Mouse (Mus musculus): ENCODE data around the gene Iffo2. TPM values are rescaled to one million over a fixed set of nuclear protein-coding genes. Genes with fewer than 3 reads are reported as not detected.

The Iffo2 gene
- total and polyA plus RNA-seq, 3 experiments, result 0.38 to 3.0 (median 0.60) TPM

DNA sequence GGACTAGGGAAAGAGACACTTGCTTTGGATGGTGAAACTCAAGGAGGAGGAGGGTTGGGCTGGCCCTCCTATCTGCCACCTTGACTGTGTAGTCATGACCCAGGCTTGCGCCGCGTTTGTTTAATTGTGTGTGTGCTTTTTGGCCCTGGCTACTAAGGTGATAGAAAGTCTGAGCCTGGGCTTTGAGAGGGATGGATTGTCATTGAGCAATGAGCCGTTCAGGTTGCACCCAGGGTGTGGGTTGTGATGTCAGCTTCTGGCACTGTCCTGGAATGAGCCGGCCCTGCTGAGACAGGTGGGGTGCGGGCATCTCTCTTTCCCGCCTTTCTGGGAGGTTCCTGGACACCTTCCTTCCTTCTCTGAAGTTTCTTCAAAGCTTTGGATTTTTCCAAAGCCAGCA is 46.7 kb downstream of the Iffo2 start:
- no peaks in the 10 kb centered on the region for H3K79me2 ChIP-seq (replicated peaks; ENCODE audit: control insufficient read depth, extremely low read depth, insufficient read depth, poor library complexity, severe bottlenecking)
- peaks cover 4% of the 10 kb centered on the region for H3K9me3 ChIP-seq (replicated peaks; ENCODE audit: low read length)
- H3K4me2 ChIP-seq (ENCODE audit: insufficient read depth, low read depth, poor library complexity, severe bottlenecking), result no peak overlapping the region
- in situ Hi-C loops (cut with MboI; ENCODE audit: low pct_ligation_motif_present, low pct_unique_long_range_greater_than_20kb, low sequenced_read_pairs), result loop anchor here (5.0 kb wide), 2 partner anchors 35 to 65 kb away; no protein-coding TSS in a partner anchor
- H3K27me3 ChIP-seq (replicated peaks), result peaks cover 97% of the 10 kb centered on the region
- no peak overlapping the region for H3K9ac ChIP-seq (ENCODE audit: insufficient read depth, low read depth)
- dilution Hi-C loops (cut with MboI; ENCODE audit: extremely low pct_ligation_motif_present, extremely low pct_unique_long_range_greater_than_20kb, low sequenced_read_pairs), result no loop called here
- H3K27ac ChIP-seq (ENCODE audit: insufficient read depth, low read depth), result no peak overlapping the region
- H3K4me1 ChIP-seq (ENCODE audit: control insufficient read depth in 1 of 2, insufficient read depth in 2 of 2), result peaks cover 10 to 39% of the 10 kb centered on the region in 2 experiments; a peak in 3 of 4 replicates
- TF ChIP-seq POLR2AphosphoS2 (IDR thresholded peaks at IDR 0.05; ENCODE audit: low read depth, low read length), result no peak
- TF ChIP-seq BHLHE40 (IDR thresholded peaks at IDR 0.05; ENCODE audit: low read depth, low read length), result no peak
- TF ChIP-seq USF1 (IDR thresholded peaks at IDR 0.05; ENCODE audit: low read depth, low read length), result no peak
- no peak for TF ChIP-seq POLR2A (IDR thresholded peaks at IDR 0.05; ENCODE audit: low read depth, low read length)
- no peak for TF ChIP-seq ZKSCAN1 (IDR thresholded peaks at IDR 0.05; ENCODE audit: borderline replicate concordance, low read depth, low read length)
- no peak for TF ChIP-seq CTCF (conservative IDR thresholded peaks at IDR 0.05 in 1 of 2, IDR thresholded peaks at IDR 0.05 in 1 of 2; ENCODE audit: low read depth in 2 of 2, low read length in 2 of 2)
- no peak for TF ChIP-seq MAX (IDR thresholded peaks at IDR 0.05; ENCODE audit: low read length)
- TF ChIP-seq JUND (conservative IDR thresholded peaks at IDR 0.05; ENCODE audit: low read depth, low read length), result no peak
- TF ChIP-seq CHD1 (IDR thresholded peaks at IDR 0.05; ENCODE audit: low read depth, low read length), result no peak
- TF ChIP-seq EP300 (IDR thresholded peaks at IDR 0.05; ENCODE audit: low read length), result no peak
- no peak for TF ChIP-seq MYC (IDR thresholded peaks at IDR 0.05; ENCODE audit: low read depth, low read length)
- no peak for TF ChIP-seq IRF4 (IDR thresholded peaks at IDR 0.05; ENCODE audit: low read depth, low read length)
- no peak for TF ChIP-seq SMC3 (IDR thresholded peaks at IDR 0.05; ENCODE audit: low read depth, low read length)
- no peak for TF ChIP-seq MAFK (IDR thresholded peaks at IDR 0.05; ENCODE audit: insufficient replicate concordance, low read length)
- no peak for TF ChIP-seq SIN3A (IDR thresholded peaks at IDR 0.05; ENCODE audit: low read length)
- no peak for TF ChIP-seq PAX5 (IDR thresholded peaks at IDR 0.05; ENCODE audit: low read length)
- TF ChIP-seq JUN (IDR thresholded peaks at IDR 0.05; ENCODE audit: insufficient read depth, low read depth, low read length), result no peak
- no peaks in the 10 kb centered on the region for H3K36me3 ChIP-seq (replicated peaks in 1 of 2; ENCODE audit: control insufficient read depth in 1 of 2, insufficient read depth in 1 of 2, low read length in 1 of 2)
- H3K4me3 ChIP-seq (replicated peaks in 1 of 3; ENCODE audit: low read depth in 2 of 3, low read length in 2 of 3, poor library complexity in 1 of 3), result no peak overlapping the region
- no peak for DNase-seq (ENCODE audit: extremely low read depth)

DNA sequence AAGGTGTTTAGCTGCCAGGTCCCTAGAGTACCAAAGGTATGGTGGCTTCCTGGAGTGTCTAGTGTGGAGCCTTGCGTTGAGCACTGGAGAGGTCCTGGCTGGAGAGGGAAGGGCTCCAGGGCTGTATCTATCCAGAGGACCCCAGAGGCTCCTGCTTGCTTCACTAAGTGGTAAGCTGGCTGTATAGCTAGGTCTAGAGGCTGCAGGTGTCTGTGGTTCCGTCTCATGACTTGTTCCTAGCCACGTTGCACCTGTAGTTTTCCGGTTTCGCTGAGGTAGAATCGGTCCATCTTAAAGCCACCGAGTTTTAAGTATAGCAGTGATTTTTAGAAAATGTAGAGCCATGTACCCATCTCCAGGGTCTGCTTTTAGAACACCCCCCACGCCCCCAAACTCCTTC is 48.0 kb downstream of the Iffo2 start:
- no peaks in the 10 kb centered on the region for H3K79me2 ChIP-seq (replicated peaks; ENCODE audit: control insufficient read depth, extremely low read depth, insufficient read depth, poor library complexity, severe bottlenecking)
- peaks cover 10 to 39% of the 10 kb centered on the region in 2 experiments; a peak in 3 of 4 replicates for H3K4me1 ChIP-seq (ENCODE audit: control insufficient read depth in 1 of 2, insufficient read depth in 2 of 2)
- peaks cover 4% of the 10 kb centered on the region for H3K9me3 ChIP-seq (replicated peaks; ENCODE audit: low read length)
- in situ Hi-C loops (cut with MboI; ENCODE audit: low pct_ligation_motif_present, low pct_unique_long_range_greater_than_20kb, low sequenced_read_pairs), result loop anchor here (5.0 kb wide), 2 partner anchors 34 to 66 kb away; no protein-coding TSS in a partner anchor
- H3K4me3 ChIP-seq (replicated peaks in 1 of 3; ENCODE audit: low read depth in 2 of 3, low read length in 2 of 3, poor library complexity in 1 of 3), result peak overlapping the region in 1 of 3 experiments; percentile 11
- peak overlapping the region; percentile 97 for H3K4me2 ChIP-seq (ENCODE audit: insufficient read depth, low read depth, poor library complexity, severe bottlenecking)
- H3K27me3 ChIP-seq (replicated peaks), result peaks cover 97% of the 10 kb centered on the region
- TF ChIP-seq POLR2AphosphoS2 (IDR thresholded peaks at IDR 0.05; ENCODE audit: low read depth, low read length) (no peak), BHLHE40 (IDR thresholded peaks at IDR 0.05; ENCODE audit: low read depth, low read length) (peak; percentile 44; the same call in 1 of the 2 replicates), POLR2A (IDR thresholded peaks at IDR 0.05; ENCODE audit: low read depth, low read length) (no peak), NELFE (IDR thresholded peaks at IDR 0.05; ENCODE audit: low read depth, low read length) (no peak), ZC3H11A (IDR thresholded peaks at IDR 0.05; ENCODE audit: low read depth, low read length) (no peak), MXI1 (IDR thresholded peaks at IDR 0.05; ENCODE audit: low read depth, low read length) (peak; percentile 7; the same call in 1 of the 2 replicates), ETS1 (conservative IDR thresholded peaks at IDR 0.05; ENCODE audit: low read depth, low read length) (no peak), TCF12 (IDR thresholded peaks at IDR 0.05; ENCODE audit: low read depth, low read length) (peak; percentile 67), EP300 (IDR thresholded peaks at IDR 0.05; ENCODE audit: low read length) (no peak)
- H3K27ac ChIP-seq (ENCODE audit: insufficient read depth, low read depth), result no peak overlapping the region
- DNase-seq (ENCODE audit: extremely low read depth), result no peak
- H3K36me3 ChIP-seq (replicated peaks in 1 of 2; ENCODE audit: control insufficient read depth in 1 of 2, insufficient read depth in 1 of 2, low read length in 1 of 2), result no peaks in the 10 kb centered on the region
- dilution Hi-C loops (cut with MboI; ENCODE audit: extremely low pct_ligation_motif_present, extremely low pct_unique_long_range_greater_than_20kb, low sequenced_read_pairs), result no loop called here
- peak overlapping the region; percentile 49 for H3K9ac ChIP-seq (ENCODE audit: insufficient read depth, low read depth)
